Mouse (Mus musculus) bone marrow, adult 2 months (tissue): ENCODE data around the gene Zmat1. TPM values are rescaled to one million over a fixed set of nuclear protein-coding genes. Genes with fewer than 3 reads are reported as not detected.
"Not testable (repeated sequence)": the region's sequence is repeated elsewhere in the genome, so short reads cannot be mapped to it uniquely, and the experiment has no call there.

Experiments used
- H3K27ac ChIP-seq: fragments of 200-500 bp; 2 replicates; pipeline ENCODE4 v1.5.1; 2012; ENCODE audit warnings: low read depth, mild to moderate bottlenecking, control low read depth, inconsistent platforms, low read length; ENCODE audit not compliant: control insufficient read depth, poor library complexity, insufficient read depth
- H3K4me1 ChIP-seq: fragments of 200-500 bp; 2 replicates; pipeline ENCODE4 v1.6.1; 2011; ENCODE audit warnings: low read length; ENCODE audit not compliant: control insufficient read depth, insufficient read depth
- H3K4me3 ChIP-seq: fragments of 200-500 bp; replicated peaks from 2 replicates; pipeline ENCODE3; 2011; ENCODE audit warnings: mild to moderate bottlenecking, low read depth, low read length, control low read depth; ENCODE audit not compliant: control insufficient read depth
- CTCF ChIP-seq: fragments of 200-500 bp; IDR thresholded peaks from 2 replicates; pipeline ENCODE4 v1.5.1; 2011; ENCODE audit warnings: low read length, control low read depth; ENCODE audit not compliant: control insufficient read depth, insufficient read depth
- POLR2A ChIP-seq: fragments of 200-500 bp; IDR thresholded peaks from 2 replicates; pipeline ENCODE4 v1.6.1; 2011; ENCODE audit warnings: low read depth, mild to moderate bottlenecking, control low read depth, low read length, borderline replicate concordance; ENCODE audit not compliant: control insufficient read depth
- WGBS: fragments of 180-500 bp; shearing (Covaris S2); methylation state at CpG from one replicate; pipeline ENCODE4 v1.1.7; 2018; 5-methylcytosine and 5-hydroxymethylcytosine counted together
- polyA plus RNA-seq: library from polyadenylated mRNA; stranded (reverse); fragments of >200 nt; gene quantifications from 2 replicates; pipeline ENCODE4 v1.2.4, GENCODE M21; 2011; ENCODE audit warnings: low replicate concordance; ENCODE audit not compliant: missing spikeins, insufficient read depth, insufficient read length

The Zmat1 gene
- 0.77 and 1.4 TPM in 2 replicates for polyA plus RNA-seq

- H3K27ac ChIP-seq = peak within 1 kb of the TSS; percentile 99
- H3K4me3 ChIP-seq = peak within 1 kb of the TSS; percentile 75
- 9% methylated on average over 61 of the region's 65 CpGs for WGBS
- peak; percentile 68 for TF ChIP-seq POLR2A
- no peak for TF ChIP-seq CTCF
- H3K4me1 ChIP-seq = no peaks in the 10 kb centered on the region
Measured at GRCm38 (mm10) chrX:135008720-135009470, at the start of gene Zmat1. Gene Zmat1, minus strand, starts transcription at chrX:135009209.

- 71% methylated on average over 1 of the region's 1 CpGs for WGBS
- not testable (repeated sequence) for H3K4me1 ChIP-seq, H3K4me3 ChIP-seq, H3K27ac ChIP-seq
Measured at GRCm38 (mm10) chrX:135053939-135054338, 44.9 kb upstream of the Zmat1 start.

DNA sequence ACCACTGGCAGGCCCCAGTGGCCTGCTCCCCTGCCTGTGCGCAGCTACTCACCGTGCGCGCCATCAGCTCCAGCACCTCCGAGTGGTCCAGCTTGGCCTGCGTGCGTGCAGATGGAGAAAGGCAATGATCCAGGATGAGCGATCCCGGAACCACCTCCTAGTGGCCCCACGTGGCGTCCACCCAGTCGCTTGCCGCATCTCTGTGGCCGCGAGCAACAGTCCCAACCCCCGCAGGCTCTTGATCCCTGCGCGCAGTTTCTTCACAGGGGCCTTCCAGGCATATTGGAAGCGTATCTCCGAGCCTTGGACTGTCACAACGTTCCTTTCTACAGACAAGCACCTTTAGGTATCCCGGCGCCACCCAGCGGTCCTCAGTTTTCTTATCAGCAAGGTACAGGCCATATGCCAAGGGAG is 27.0 kb upstream of the Zmat1 start:
- Histone ChIP-seq H3K27ac (no peak overlapping the region), H3K4me1 (no peaks in the 10 kb centered on the region), H3K4me3 (no peak overlapping the region)
- no peak for TF ChIP-seq POLR2A
- no peak for TF ChIP-seq CTCF
- WGBS = 25% methylated on average over 24 of the region's 24 CpGs

DNA sequence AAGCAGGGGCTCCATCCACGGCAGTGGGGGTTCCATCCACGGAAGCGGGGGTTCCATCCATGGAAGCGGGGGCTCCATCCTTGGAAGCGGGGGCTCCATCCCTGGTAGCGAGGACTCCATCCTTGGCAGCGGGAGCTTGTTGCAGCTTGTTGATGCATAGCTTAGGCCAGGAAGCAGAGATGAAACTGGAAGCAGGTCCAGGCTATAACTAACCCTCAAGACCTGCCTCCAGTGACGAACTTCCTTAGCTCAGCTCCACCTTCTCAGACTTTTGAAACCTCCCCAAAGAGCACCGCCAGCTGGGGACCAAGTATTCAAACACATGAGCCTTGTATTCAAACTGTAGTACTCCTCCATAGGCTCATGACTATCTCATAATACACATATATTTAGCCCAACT is 16.1 kb upstream of the Zmat1 start:
- no peak for TF ChIP-seq POLR2A
- no peak for TF ChIP-seq CTCF
- Histone ChIP-seq H3K4me1 (no peaks in the 10 kb centered on the region), H3K4me3 (no peak overlapping the region), H3K27ac (no peak overlapping the region)
- WGBS = 78% methylated on average over 9 of the region's 9 CpGs

GRCm38 (mm10) chrX:135011381-135011780 is 2.4 kb upstream of the Zmat1 start:
- H3K4me1 ChIP-seq = no peaks in the 10 kb centered on the region
- H3K27ac ChIP-seq = no peak overlapping the region
- no peak overlapping the region for H3K4me3 ChIP-seq
- WGBS = 74% methylated on average over 3 of the region's 3 CpGs
- TF ChIP-seq POLR2A = no peak
- TF ChIP-seq CTCF = no peak

GRCm38 (mm10) chrX:135009471-135009815 is 434 bp upstream of the Zmat1 start:
- WGBS = 24% methylated on average over 6 of the region's 6 CpGs
- H3K4me3 ChIP-seq = peak overlapping the region; percentile 75
- H3K27ac ChIP-seq = peak overlapping the region; percentile 99; the same call in 1 of the 2 replicates
- no peaks in the 10 kb centered on the region for H3K4me1 ChIP-seq
- TF ChIP-seq CTCF (no peak), POLR2A (no peak)

DNA sequence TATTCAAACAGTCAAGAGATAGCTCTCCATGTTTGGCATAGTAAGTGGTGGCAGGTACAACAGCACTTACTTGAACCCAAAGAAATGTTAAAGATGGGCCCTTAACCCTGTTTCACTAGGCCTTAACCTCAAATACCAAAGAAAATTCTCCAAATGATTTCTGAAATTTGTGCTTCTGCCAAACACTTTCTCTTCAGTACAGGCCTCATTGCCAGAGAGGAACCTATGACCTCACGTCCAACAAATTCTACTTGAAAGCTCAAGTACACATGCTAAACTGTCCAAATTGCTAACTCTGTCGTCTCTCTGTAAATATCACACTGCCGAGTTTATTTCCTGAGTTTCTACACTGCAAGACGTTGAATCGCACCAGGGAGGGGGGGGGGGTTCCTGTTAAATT is 988 bp downstream of the Zmat1 start:
- Histone ChIP-seq H3K4me1 (no peaks in the 10 kb centered on the region), H3K4me3 (peak overlapping the region; percentile 63), H3K27ac (0 out of 2 replicates have a peak overlapping the region, but pooled peaks have one; percentile 15)
- TF ChIP-seq POLR2A (no peak), CTCF (no peak)
- 22% methylated on average over 5 of the region's 5 CpGs for WGBS

DNA sequence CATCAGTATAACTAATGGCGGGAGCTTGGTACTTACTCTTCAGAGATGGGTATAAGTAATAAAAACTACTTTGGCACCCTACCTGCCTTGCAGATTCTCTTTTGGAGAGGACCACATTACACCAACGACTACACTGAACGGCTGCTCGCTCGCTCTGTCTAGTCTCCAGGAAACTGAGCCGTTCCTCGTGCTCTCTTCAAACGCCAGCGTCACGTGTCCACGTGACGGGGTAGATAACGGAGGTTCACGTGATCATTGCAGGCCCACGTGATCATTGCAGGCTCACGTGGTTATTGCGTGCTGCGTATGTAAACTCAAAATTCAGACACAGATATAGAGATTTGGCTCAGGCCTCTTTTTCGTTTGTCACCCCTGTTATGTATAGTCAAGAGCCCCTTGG is 44.5 kb downstream of the Zmat1 start, which contains the start of gene Nxf2:
Nxf2 (minus strand) TSS at position 209 of the 400 bp plus-strand sequence.
- Histone ChIP-seq H3K27ac (no peak within 1 kb of the TSS), H3K4me1 (no peaks in the 10 kb centered on the region), H3K4me3 (peak within 1 kb of the TSS; percentile 20)
- 92% methylated on average over 19 of the region's 19 CpGs for WGBS
- TF ChIP-seq POLR2A = no peak
- no peak for TF ChIP-seq CTCF

DNA sequence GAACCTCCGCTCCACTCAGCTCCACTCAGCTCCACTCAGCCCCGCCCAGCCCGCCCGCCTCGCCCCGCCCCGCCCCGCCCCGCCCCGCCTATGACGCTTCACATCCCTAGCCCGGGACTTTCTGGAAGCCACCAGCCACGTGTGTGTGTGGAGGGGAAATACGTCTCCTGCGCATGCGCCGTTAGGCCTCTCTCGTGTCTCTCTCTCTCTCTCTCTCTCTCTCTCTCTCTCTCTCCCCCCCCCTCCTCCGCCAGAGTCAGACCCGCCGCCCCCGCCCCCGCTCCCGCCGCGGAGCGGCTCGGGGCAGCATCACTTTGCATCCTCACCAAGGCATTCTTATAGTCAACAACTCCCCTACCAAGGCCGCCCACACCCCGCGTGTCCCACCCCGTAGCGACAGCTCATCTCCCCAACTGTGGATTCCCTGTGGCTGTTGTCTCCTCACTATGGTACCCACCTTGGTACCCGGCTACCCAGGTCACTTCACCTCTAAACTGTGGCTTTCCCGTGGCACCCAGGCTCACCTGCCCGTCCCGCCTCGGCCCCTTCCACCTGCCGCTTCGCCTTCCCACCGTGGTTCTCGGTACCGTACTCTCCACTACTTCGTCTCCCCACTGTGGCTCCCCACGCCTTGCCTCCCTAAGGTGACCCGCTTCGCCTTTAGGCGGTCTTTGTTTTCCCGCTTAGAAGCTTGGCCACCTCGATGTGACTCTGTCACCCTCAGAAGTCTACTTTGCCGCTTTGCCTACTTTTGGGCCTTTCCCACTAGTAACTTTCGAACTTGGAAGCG is 45.5 kb downstream of the Zmat1 start:
- peak overlapping the region; percentile 20 for H3K4me3 ChIP-seq
- H3K27ac ChIP-seq = no peak overlapping the region
- TF ChIP-seq CTCF (no peak), POLR2A (no peak)
- 60% methylated on average over 40 of the region's 53 CpGs for WGBS
- no peaks in the 10 kb centered on the region for H3K4me1 ChIP-seq
